Mouse (Mus musculus): ENCODE measurements around the gene Amdhd2.
A peak's percentile ranks its signal among the peaks of the same experiment; 100 is the strongest.

The Amdhd2 gene

GRCm38 (mm10) chr17:24163176-24163962, at the start of gene Amdhd2:
Gene Amdhd2, minus strand, starts transcription at chr17:24163766.
- peak; percentile 97 for DNase-seq (ENCODE audit: low spot score)

- DNase-seq (ENCODE audit: low spot score), result no peak
Observed at GRCm38 (mm10) chr17:24213186-24213585, 49.6 kb upstream of the Amdhd2 start.

DNA sequence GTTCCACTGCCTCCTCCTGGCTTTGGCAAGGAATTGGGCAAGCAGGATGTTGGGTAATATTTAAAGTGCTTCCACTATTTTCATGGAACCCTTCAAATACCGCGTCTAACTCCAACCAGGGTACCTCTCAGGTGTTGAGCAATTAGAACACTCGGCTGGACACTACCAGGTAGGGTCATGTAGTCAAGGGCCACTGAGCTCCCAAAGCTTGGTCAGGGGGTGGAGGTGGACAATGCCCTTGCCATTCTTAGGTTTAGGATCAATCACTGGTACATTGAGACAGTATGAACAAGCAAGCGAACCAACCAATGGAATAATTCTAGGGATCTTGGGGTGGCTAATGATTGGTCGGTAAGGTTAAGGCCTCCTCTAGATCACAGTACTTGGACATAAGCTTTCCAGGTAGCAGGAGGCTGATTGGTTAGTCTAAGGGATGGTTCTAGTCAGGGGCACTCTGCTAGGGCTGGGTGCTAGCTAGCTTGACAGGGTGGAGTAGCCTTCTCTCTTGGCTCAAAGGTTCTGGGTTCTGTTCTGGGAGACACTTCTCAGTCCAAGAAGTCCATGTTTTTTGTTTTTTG, 49.0 kb upstream of the Amdhd2 start:
- DNase-seq (ENCODE audit: low spot score), result no peak

- no peak for DNase-seq (ENCODE audit: low spot score)
Observed at GRCm38 (mm10) chr17:24211631-24212440, 48.3 kb upstream of the Amdhd2 start.

GRCm38 (mm10) chr17:24210591-24210990, 47.0 kb upstream of the Amdhd2 start:
- DNase-seq (ENCODE audit: low spot score), result no peak

DNA sequence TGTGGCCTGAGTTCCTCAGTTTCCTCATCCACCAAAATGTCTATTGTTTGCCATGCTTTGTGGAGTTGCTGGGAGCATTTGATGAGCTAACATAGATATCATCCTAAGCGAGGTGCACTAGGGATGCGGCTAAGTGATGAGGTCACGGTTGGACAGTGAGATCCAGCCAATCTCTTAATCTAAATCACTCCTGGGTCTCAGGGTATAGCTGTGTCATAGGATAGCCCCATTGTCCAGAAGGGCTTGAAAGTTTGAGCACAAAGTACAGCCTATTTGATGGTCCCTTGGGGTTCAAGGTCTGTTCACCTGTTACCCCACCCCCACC, 46.3 kb upstream of the Amdhd2 start:
- no peak for DNase-seq (ENCODE audit: low spot score)

- DNase-seq (ENCODE audit: low spot score), result peak; percentile 89
Observed at GRCm38 (mm10) chr17:24209043-24209915, 45.7 kb upstream of the Amdhd2 start, which contains the start of gene Ntn3. Gene Ntn3, minus strand, starts transcription at chr17:24209531.

- DNase-seq (ENCODE audit: low spot score), result no peak
Observed at GRCm38 (mm10) chr17:24208641-24209042, 45.1 kb upstream of the Amdhd2 start.

- no peak for DNase-seq (ENCODE audit: low spot score)
Observed at GRCm38 (mm10) chr17:24207768-24208640, 44.4 kb upstream of the Amdhd2 start.

- peak; percentile 84 for DNase-seq (ENCODE audit: low spot score)
Observed at GRCm38 (mm10) chr17:24206451-24207351, 43.1 kb upstream of the Amdhd2 start.

DNA sequence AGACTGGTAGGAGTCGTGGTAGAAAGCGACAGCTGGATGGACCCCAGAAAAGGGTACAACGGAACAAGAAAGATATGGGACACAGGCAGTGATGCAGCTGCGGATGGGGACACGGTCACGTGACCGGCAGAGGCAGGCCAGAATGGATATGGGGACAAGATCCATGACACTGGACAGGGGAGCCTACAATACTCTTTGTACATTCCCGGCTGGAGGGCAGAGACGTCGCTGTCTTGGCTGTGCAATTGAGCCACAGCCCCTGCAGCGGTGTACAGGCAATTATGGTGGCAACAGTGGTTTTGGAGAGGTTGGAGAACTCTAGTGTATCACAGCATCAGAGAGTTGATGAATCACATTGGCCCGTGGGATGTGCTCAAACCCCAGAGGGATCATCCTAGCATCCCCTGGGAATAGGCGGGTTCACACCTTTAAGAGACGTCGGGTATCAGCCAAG, 42.4 kb upstream of the Amdhd2 start:
- DNase-seq (ENCODE audit: low spot score), result no peak

DNA sequence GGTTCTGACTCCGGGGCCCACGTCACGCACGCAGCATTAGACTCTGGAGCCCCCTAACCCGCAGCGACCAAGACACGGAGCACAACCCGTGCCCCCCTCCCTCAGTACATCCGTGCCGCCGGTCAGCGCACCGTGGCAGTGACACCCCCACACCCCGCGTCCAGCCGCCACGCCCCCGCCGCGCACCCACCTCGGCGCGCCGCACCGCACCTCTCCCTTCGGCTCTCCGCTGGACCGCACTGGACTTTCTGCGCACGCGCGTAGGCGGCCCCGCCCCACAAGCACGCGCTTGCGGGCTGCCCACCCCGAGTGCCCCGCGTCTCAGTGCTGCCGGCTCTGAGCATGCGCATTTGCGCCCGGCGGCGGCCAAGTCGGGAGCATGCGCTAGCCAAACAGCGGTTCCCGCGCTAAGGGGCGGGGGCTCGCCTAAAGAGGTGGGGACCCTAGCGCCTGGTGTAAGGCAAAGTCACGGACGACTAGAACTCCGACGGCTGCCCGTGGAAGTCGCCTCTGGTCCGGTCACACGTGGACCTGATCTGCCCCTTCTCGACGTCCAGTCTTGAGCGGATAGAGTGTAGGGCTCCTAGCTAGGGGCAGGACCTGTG, 41.8 kb upstream of the Amdhd2 start, which contains the start of gene Tbc1d24:
TSS of gene Tbc1d24 (minus strand) at position 279 of the 605 bp plus-strand sequence.
- peak; percentile 90 for DNase-seq (ENCODE audit: low spot score)

DNA sequence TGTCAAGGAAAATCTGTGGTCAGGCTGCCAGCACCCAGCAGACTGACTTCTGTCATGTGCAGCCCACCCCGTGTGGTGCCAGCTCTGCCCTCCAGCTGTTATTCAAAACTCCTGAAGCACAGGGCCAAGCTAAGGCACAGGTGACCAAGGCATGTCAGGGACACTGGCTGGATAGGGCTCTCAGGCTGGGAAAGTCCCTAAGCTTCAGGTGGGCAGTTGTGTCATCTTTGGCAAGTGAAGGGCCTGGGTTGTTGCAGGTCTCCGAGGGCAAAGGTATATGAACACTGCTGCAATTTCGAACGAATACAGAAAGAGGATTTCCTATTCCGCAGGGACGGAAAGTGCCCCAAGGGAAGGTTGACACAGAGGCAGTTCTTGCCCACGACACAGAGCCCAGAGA, 41.3 kb upstream of the Amdhd2 start:
- DNase-seq (ENCODE audit: low spot score), result no peak

- DNase-seq (ENCODE audit: low spot score), result no peak
Observed at GRCm38 (mm10) chr17:24203611-24204534, 40.3 kb upstream of the Amdhd2 start.

GRCm38 (mm10) chr17:24203068-24203467, 39.5 kb upstream of the Amdhd2 start:
- peak; percentile 80 for DNase-seq (ENCODE audit: low spot score)

- DNase-seq (ENCODE audit: low spot score), result no peak
Observed at GRCm38 (mm10) chr17:24201092-24201491, 37.5 kb upstream of the Amdhd2 start.

DNA sequence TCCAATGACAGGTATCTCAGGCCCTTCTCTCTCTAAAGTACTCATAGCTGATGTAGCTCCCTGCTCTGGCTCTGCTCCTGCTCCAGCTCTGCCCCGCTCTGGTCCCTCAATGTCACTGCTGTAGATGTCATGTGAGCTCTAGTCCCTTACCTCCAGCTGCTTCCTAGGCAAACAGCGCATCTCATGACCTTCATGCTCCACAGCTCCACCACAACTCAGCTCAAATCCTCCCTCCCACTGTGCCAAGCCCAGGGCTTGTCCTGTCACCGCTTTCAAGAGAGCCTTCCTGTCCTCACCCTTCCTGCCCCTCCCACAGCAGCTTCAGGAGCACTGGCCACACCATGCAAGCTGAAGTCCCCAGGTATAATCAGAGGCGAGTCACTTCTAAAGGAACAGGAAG, 36.2 kb upstream of the Amdhd2 start:
- DNase-seq (ENCODE audit: low spot score), result no peak

DNA sequence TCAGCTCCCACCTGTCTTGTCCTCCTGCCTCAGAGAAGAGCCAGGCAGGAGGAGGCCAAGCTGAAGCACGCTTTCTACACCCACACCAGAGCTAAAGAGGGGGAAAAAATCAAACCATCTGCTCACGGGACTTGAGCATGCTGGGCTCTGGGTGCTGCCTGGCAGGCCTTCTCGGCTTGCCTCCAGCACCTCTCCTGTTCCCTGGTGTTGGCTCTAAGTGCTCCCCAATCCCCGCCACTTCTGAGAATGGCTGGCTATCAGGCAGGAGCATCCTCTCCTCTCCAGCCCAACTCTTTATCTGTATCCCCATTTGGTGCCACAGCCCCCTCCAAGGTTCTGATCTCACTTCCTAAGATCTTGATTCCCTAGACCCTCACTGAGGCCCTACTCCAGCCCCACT, 35.7 kb upstream of the Amdhd2 start:
- peak; percentile 76 for DNase-seq (ENCODE audit: low spot score)

Measured in c-Kit-positive CD71-positive TER-119-positive erythroid progenitor cells, embryonic 14.5 days (primary cell).